Mouse (Mus musculus): ENCODE data around the gene Eif2b4. TPM values are rescaled to one million over a fixed set of nuclear protein-coding genes. Genes with fewer than 3 reads are reported as not detected.

Eif2b4 gene
- polyA plus RNA-seq, 1 experiment from 2014 or later, result 41.2 TPM

GRCm38 (mm10) chr5:31151746-31152145, 41.5 kb downstream of the Eif2b4 start:
- no peak overlapping the region for H3K4me3 ChIP-seq (replicated peaks)
- no peak overlapping the region for H3K9ac ChIP-seq
- no peaks in the 10 kb centered on the region for H3K27me3 ChIP-seq
- peaks cover 20% of the 10 kb centered on the region for H3K4me1 ChIP-seq (replicated peaks)
- H3K9me3 ChIP-seq (replicated peaks), result no peaks in the 10 kb centered on the region
- H3K27ac ChIP-seq (replicated peaks), result no peak overlapping the region
- WGBS (ENCODE audit: insufficient replicate concordance), result 79% methylated on average over 3 of the region's 3 CpGs
- peaks cover 1% of the 10 kb centered on the region for H3K36me3 ChIP-seq (replicated peaks)
- no peak for ATAC-seq (ENCODE audit: insufficient read depth)
- no peak overlapping the region for H3K4me2 ChIP-seq

DNA sequence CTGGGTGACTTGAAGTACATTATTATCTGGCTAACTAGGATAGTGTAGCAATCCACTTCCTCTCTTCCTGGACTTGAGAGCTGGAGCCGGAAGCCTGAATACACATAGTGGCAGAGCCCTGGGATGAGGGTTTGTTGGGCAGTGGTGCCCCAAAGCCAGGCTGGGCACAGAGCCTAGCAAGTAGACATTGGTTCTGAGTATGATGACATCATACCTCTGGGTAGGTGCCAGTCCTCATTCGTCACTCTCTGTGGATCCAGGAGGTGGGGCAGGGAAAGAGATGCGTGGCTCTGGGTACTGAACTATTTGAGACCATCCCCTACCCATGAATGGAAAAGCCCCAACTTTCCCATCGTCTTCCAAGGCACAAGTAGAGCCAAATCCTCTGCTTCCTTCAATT, 43.4 kb downstream of the Eif2b4 start:
- peaks cover 18% of the 10 kb centered on the region for H3K4me1 ChIP-seq (replicated peaks)
- H3K27me3 ChIP-seq, result no peaks in the 10 kb centered on the region
- no peak overlapping the region for H3K9ac ChIP-seq
- H3K4me3 ChIP-seq (replicated peaks), result no peak overlapping the region
- no peak for ATAC-seq (ENCODE audit: insufficient read depth)
- no peak overlapping the region for H3K27ac ChIP-seq (replicated peaks)
- no peaks in the 10 kb centered on the region for H3K36me3 ChIP-seq (replicated peaks)
- H3K9me3 ChIP-seq (replicated peaks), result no peaks in the 10 kb centered on the region
- no peak overlapping the region for H3K4me2 ChIP-seq
- WGBS (ENCODE audit: insufficient replicate concordance), result 75% methylated on average over 4 of the region's 4 CpGs

- Histone ChIP-seq H3K9ac (no peak overlapping the region), H3K27ac (replicated peaks) (no peak overlapping the region), H3K4me1 (replicated peaks) (0 out of 2 replicates have a peak, but pooled peaks cover 3% of the 10 kb centered on the region), H3K4me2 (no peak overlapping the region), H3K4me3 (replicated peaks) (no peak overlapping the region), H3K36me3 (replicated peaks) (0 out of 2 replicates have a peak, but pooled peaks cover 4% of the 10 kb centered on the region), H3K9me3 (replicated peaks) (no peaks in the 10 kb centered on the region), H3K27me3 (peaks cover 63% of the 10 kb centered on the region)
- ATAC-seq (ENCODE audit: insufficient read depth), result no peak
- 12% methylated on average over 9 of the region's 9 CpGs for WGBS (ENCODE audit: insufficient replicate concordance)
Measured at GRCm38 (mm10) chr5:31138968-31139425, 54.2 kb downstream of the Eif2b4 start.

DNA sequence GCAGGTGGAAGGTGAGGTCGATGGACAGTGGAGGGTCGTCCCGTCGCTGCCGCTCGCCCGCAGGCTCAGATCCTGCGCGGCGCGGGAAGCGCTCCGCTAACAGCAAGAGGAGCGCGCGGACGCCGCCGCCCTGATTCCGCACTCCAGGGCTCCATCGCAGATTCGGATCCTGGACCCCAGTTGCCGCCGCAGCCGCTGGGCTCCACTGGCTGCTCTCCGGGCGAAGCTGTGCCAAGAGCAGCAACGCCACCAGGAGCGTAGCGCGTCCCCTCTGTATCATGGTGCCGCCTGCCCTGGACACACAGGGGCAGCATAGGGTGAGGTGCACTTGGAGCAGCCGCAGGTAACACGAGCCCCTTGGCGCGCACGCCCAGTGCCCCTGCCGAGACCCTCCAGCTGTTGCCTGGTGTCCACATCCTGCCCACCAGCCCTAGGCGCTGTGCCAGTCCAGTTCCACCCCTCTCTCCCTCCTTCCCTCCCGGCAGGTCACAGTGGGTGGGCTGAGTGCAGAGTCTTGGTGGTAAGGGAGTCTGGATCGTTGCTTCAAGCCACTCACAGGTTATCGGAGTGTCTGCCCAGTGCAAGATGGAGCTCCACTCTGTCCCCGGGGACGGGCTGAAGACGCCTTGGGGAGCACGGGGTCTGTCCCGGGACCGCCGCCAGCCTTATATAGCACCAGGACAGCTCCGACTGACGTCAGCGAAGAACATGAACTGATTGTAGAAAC, 54.8 kb downstream of the Eif2b4 start, which contains the start of gene Ucn:
Ucn (minus strand) TSS at position 589 of the 727 bp plus-strand sequence.
- no peak for ATAC-seq (ENCODE audit: insufficient read depth)
- Histone ChIP-seq H3K27ac (replicated peaks) (no peak within 1 kb of the TSS), H3K27me3 (peaks cover 69% of the 10 kb centered on the region), H3K4me1 (replicated peaks) (0 out of 2 replicates have a peak, but pooled peaks cover 3% of the 10 kb centered on the region), H3K9ac (no peak within 1 kb of the TSS), H3K4me3 (replicated peaks) (no peak within 1 kb of the TSS), H3K4me2 (no peak within 1 kb of the TSS), H3K36me3 (replicated peaks) (0 out of 2 replicates have a peak, but pooled peaks cover 3% of the 10 kb centered on the region), H3K9me3 (replicated peaks) (no peaks in the 10 kb centered on the region)
- WGBS (ENCODE audit: insufficient replicate concordance), result 3% methylated on average over 52 of the region's 52 CpGs

- Histone ChIP-seq H3K9me3 (replicated peaks) (no peaks in the 10 kb centered on the region), H3K4me3 (replicated peaks) (no peak overlapping the region), H3K27ac (replicated peaks) (no peak overlapping the region), H3K27me3 (peaks cover 71% of the 10 kb centered on the region), H3K4me2 (no peak overlapping the region), H3K9ac (no peak overlapping the region), H3K4me1 (replicated peaks) (0 out of 2 replicates have a peak, but pooled peaks cover 3% of the 10 kb centered on the region), H3K36me3 (replicated peaks) (no peaks in the 10 kb centered on the region)
- WGBS (ENCODE audit: insufficient replicate concordance), result 4% methylated on average over 13 of the region's 13 CpGs
- no peak for ATAC-seq (ENCODE audit: insufficient read depth)
Measured at GRCm38 (mm10) chr5:31137658-31138057, 55.6 kb downstream of the Eif2b4 start.

Other genes starting within 250 kb of the Eif2b4 start
- gene Cgref1, start 247.8 kb downstream of the Eif2b4 start, polyA plus RNA-seq (2015; fragmentation: Nextera tagmentation; extraction: Ambion mirVana), result 4.0 and 4.5 TPM in 2 replicates
- 97.0 and 110 TPM in 2 replicates for gene Preb, start 233.1 kb downstream of the Eif2b4 start, polyA plus RNA-seq (2015; fragmentation: Nextera tagmentation; extraction: Ambion mirVana)
- 0.05 and 0.08 TPM in 2 replicates for gene Tcf23, start 224.8 kb downstream of the Eif2b4 start, polyA plus RNA-seq (2015; fragmentation: Nextera tagmentation; extraction: Ambion mirVana)
- gene Atraid, start 145.1 kb downstream of the Eif2b4 start, polyA plus RNA-seq (2015; fragmentation: Nextera tagmentation; extraction: Ambion mirVana), result 55.8 and 58.8 TPM in 2 replicates
- gene Slc5a6, start 144.5 kb downstream of the Eif2b4 start, polyA plus RNA-seq (2015; fragmentation: Nextera tagmentation; extraction: Ambion mirVana), result 3.1 and 3.7 TPM in 2 replicates
- gene Cad, start 138.7 kb downstream of the Eif2b4 start, polyA plus RNA-seq (2015; fragmentation: Nextera tagmentation; extraction: Ambion mirVana), result 14.1 and 14.6 TPM in 2 replicates
- gene Dnajc5g, start 87.1 kb downstream of the Eif2b4 start, polyA plus RNA-seq (2015; fragmentation: Nextera tagmentation; extraction: Ambion mirVana), result not detected in 2 replicates
- gene Slc30a3, start 85.2 kb downstream of the Eif2b4 start, polyA plus RNA-seq (2015; fragmentation: Nextera tagmentation; extraction: Ambion mirVana), result 0.35 and 0.38 TPM in 2 replicates
- 0.52 and 1.0 TPM in 2 replicates for gene Trim54, start 76.7 kb downstream of the Eif2b4 start, polyA plus RNA-seq (2015; fragmentation: Nextera tagmentation; extraction: Ambion mirVana)
- gene Ucn, start 54.6 kb downstream of the Eif2b4 start, polyA plus RNA-seq (2015; fragmentation: Nextera tagmentation; extraction: Ambion mirVana), result not detected in 2 replicates
- 18.8 and 19.5 TPM in 2 replicates for gene Mpv17, start 39.2 kb downstream of the Eif2b4 start, polyA plus RNA-seq (2015; fragmentation: Nextera tagmentation; extraction: Ambion mirVana)
- gene Gm29609, start 13.5 kb downstream of the Eif2b4 start, polyA plus RNA-seq (2015; fragmentation: Nextera tagmentation; extraction: Ambion mirVana), result 0.33 and 0.74 TPM in 2 replicates
- 28.8 and 31.5 TPM in 2 replicates for gene Gtf3c2, start 13.3 kb downstream of the Eif2b4 start, polyA plus RNA-seq (2015; fragmentation: Nextera tagmentation; extraction: Ambion mirVana)
- gene Snx17, start 203 bp downstream of the Eif2b4 start, polyA plus RNA-seq (2015; fragmentation: Nextera tagmentation; extraction: Ambion mirVana), result 40.2 and 41.6 TPM in 2 replicates
- gene Zfp513, start 8.9 kb upstream of the Eif2b4 start, polyA plus RNA-seq (2015; fragmentation: Nextera tagmentation; extraction: Ambion mirVana), result 2.6 and 3.1 TPM in 2 replicates
- 110 and 117 TPM in 2 replicates for gene Ppm1g, start 27.3 kb upstream of the Eif2b4 start, polyA plus RNA-seq (2015; fragmentation: Nextera tagmentation; extraction: Ambion mirVana)
- 47.5 and 48.1 TPM in 2 replicates for gene Nrbp1, start 47.4 kb upstream of the Eif2b4 start, polyA plus RNA-seq (2015; fragmentation: Nextera tagmentation; extraction: Ambion mirVana)
- 0.23 TPM in 1 of 2 replicates, not detected in the other for gene Gm9970, start 47.8 kb upstream of the Eif2b4 start, polyA plus RNA-seq (2015; fragmentation: Nextera tagmentation; extraction: Ambion mirVana)
- gene Krtcap3, start 58.3 kb upstream of the Eif2b4 start, polyA plus RNA-seq (2015; fragmentation: Nextera tagmentation; extraction: Ambion mirVana), result 3.9 and 4.9 TPM in 2 replicates
- gene Ift172, start 97.7 kb upstream of the Eif2b4 start, polyA plus RNA-seq (2015; fragmentation: Nextera tagmentation; extraction: Ambion mirVana), result 3.9 and 4.5 TPM in 2 replicates
- 4.5 and 4.6 TPM in 2 replicates for gene Fndc4, start 102.7 kb upstream of the Eif2b4 start, polyA plus RNA-seq (2015; fragmentation: Nextera tagmentation; extraction: Ambion mirVana)
- 19.4 and 25.0 TPM in 2 replicates for gene Gckr, start 104.0 kb upstream of the Eif2b4 start, polyA plus RNA-seq (2015; fragmentation: Nextera tagmentation; extraction: Ambion mirVana)